26 mouse cellular contexts compared by ENCODE assay signal in the genomic region with DNA sequence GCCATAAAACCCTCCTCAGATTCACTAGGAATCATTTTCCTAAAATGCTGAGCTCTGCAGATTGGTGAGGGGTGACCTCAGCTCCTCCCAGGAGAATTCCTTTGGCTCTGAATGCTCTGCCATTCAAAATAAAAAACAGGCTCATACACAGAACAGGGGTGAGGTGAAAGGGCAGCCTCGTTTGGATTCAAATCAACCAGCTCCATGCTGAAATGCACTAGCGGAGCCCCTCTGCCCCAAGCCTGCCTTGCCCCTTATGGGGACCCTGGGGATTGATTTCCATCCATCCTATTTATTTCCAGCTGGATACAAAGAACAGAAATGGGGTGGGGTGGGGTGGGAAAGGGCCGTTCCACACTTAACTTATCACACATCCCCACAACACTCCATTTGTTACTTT. TPM values are rescaled to one million over a fixed set of nuclear protein-coding genes. Genes with fewer than 3 reads are reported as not detected.
"Had no signal": no experiment of that assay in that cellular context is flagged by ENCODE, and none has a peak within 500 bp of the region (broad histone marks: within the 10 kb centered on the region; RNA-seq: fewer than 3 reads in every experiment).

No protein-coding gene starts in this region.

- H3K9me3 ChIP-seq: heart, embryonic 10.5 days; heart, embryonic 15.5 days; hindbrain, embryonic 10.5 days; hindbrain, embryonic 12.5 days; intestine, embryonic 15.5 days; limb, embryonic 10.5 days; liver, embryonic 13.5 days; liver, embryonic 15.5 days had no signal

- H3K9ac ChIP-seq: heart, embryonic 13.5 days; heart, embryonic 15.5 days; hindbrain, embryonic 12.5 days; hindbrain, embryonic 14.5 days; intestine, embryonic 15.5 days; kidney, embryonic 15.5 days; limb, embryonic 12.5 days; liver, embryonic 13.5 days; liver, embryonic 15.5 days had no signal

- H3K36me3 ChIP-seq: heart, embryonic 15.5 days; intestine, embryonic 15.5 days; liver, embryonic 13.5 days; liver, embryonic 15.5 days had no signal

- H3K27ac ChIP-seq: gastrocnemius, adult 2 months; heart, embryonic 10.5 days; heart, embryonic 13.5 days; heart, embryonic 15.5 days; hindbrain, embryonic 10.5 days; hindbrain, embryonic 12.5 days; hindbrain, embryonic 14.5 days; intestine, embryonic 15.5 days; kidney, embryonic 15.5 days; layer of hippocampus, adult 2 months; left cerebral cortex, adult 2 months; limb, embryonic 10.5 days; limb, embryonic 12.5 days; liver, embryonic 13.5 days; liver, embryonic 15.5 days had no signal

- H3K4me1 ChIP-seq: heart, embryonic 10.5 days; heart, embryonic 13.5 days; heart, embryonic 15.5 days; hindbrain, embryonic 12.5 days; intestine, embryonic 15.5 days; kidney, embryonic 15.5 days; limb, embryonic 10.5 days; liver, embryonic 13.5 days; liver, embryonic 15.5 days had no signal

- ATAC-seq: hindbrain, embryonic 16.5 days; inflammation-experienced regulatory T-cells, adult 6 months; intestine, embryonic 15.5 days; intestine, postnatal 0 days had no signal

- H3K27me3 ChIP-seq: heart, embryonic 13.5 days; heart, embryonic 15.5 days; hindbrain, embryonic 12.5 days; intestine, embryonic 15.5 days; kidney, embryonic 15.5 days; limb, embryonic 12.5 days; liver, embryonic 13.5 days; liver, embryonic 15.5 days had no signal

- H3K4me3 ChIP-seq: gastrocnemius, adult 2 months; heart, embryonic 10.5 days; heart, embryonic 13.5 days; heart, embryonic 15.5 days; hindbrain, embryonic 10.5 days; hindbrain, embryonic 12.5 days; intestine, embryonic 15.5 days; kidney, embryonic 15.5 days; layer of hippocampus, adult 2 months; left cerebral cortex, adult 2 months; limb, embryonic 10.5 days; limb, embryonic 12.5 days; liver, embryonic 13.5 days; liver, embryonic 15.5 days had no signal

- DNase-seq: gastrocnemius, adult 2 months; gastrocnemius, postnatal 10 days; gastrocnemius, postnatal 25 days; heart, adult 18-20 months; heart, postnatal 4 days; kidney, adult 9 months; liver; liver, embryonic 13.5 days had no signal

- H3K4me2 ChIP-seq: heart, embryonic 13.5 days; heart, embryonic 15.5 days; hindbrain, embryonic 12.5 days; hindbrain, embryonic 14.5 days; intestine, embryonic 15.5 days; kidney, embryonic 15.5 days; limb, embryonic 12.5 days; liver, embryonic 11.5 days; liver, embryonic 13.5 days; liver, embryonic 15.5 days had no signal

RNA-seq across cellular contexts. Expression of a gene that starts 52.9 kb away (rescaled TPM):
- total RNA-seq: granulocyte monocyte progenitor cell, adult 5-6 weeks; heart, adult 18-20 months had no signal
- polyA plus RNA-seq: inflammation-experienced regulatory T-cells, adult 6 months had no signal
